ENCODE assay signal across 18 mouse cellular contexts in genomic region chr4:63171969-63172685, GRCm38 (mm10). TPM values are rescaled to one million over a fixed set of nuclear protein-coding genes. Genes with fewer than 3 reads are reported as not detected.
DNase-seq lines count a peak whose midpoint lies in the region; ATAC-seq lines count a peak whose summit lies in the region.
"Had no signal": no experiment of that assay in that cellular context is flagged by ENCODE, and none has a peak within 500 bp of the region (broad histone marks: within the 10 kb centered on the region; RNA-seq: fewer than 3 reads in every experiment).

Gene Kif12 (minus strand): TSS chr4:63172131.

- H3K27me3 ChIP-seq in midbrain, embryonic 11.5 days (ENCODE audit: control insufficient read depth, insufficient read depth, low read length): no peaks in the 10 kb centered on the region
- peaks cover 15% of the 10 kb centered on the region; the same call in 1 of the 2 replicates for H3K27me3 ChIP-seq in midbrain, embryonic 13.5 days
- no peaks in the 10 kb centered on the region for H3K27me3 ChIP-seq in kidney, embryonic 16.5 days (ENCODE audit: insufficient read depth, low read length)
- H3K27me3 ChIP-seq in liver, embryonic 13.5 days: no peaks in the 10 kb centered on the region
- no peaks in the 10 kb centered on the region for H3K27me3 ChIP-seq in midbrain, embryonic 15.5 days (replicated peaks)

- no peak within 1 kb of the TSS for H3K4me3 ChIP-seq in midbrain, embryonic 11.5 days (ENCODE audit: low read depth, low read length)
- no peak within 1 kb of the TSS for H3K4me3 ChIP-seq in midbrain, embryonic 13.5 days (replicated peaks)
- peak within 1 kb of the TSS; percentile 52 for H3K4me3 ChIP-seq in kidney, embryonic 16.5 days (ENCODE audit: low read length)
- peak within 1 kb of the TSS; percentile 34 for H3K4me3 ChIP-seq in liver, embryonic 13.5 days (replicated peaks)
- H3K4me3 ChIP-seq in midbrain, embryonic 15.5 days: no peak within 1 kb of the TSS
- H3K4me3 ChIP-seq: embryonic facial prominence, embryonic 10.5 days; forebrain, embryonic 10.5 days; midbrain, embryonic 10.5 days had no signal

- intact Hi-C loops in heart, postnatal 14 days (cut with DNase I): no loop called here
- intact Hi-C loops in left cerebral cortex, postnatal 4 days (cut with DNase I): no loop called here

- no peak within 1 kb of the TSS for H3K4me2 ChIP-seq in midbrain, embryonic 11.5 days
- no peak within 1 kb of the TSS for H3K4me2 ChIP-seq in midbrain, embryonic 13.5 days (replicated peaks)
- H3K4me2 ChIP-seq in kidney, embryonic 16.5 days (replicated peaks; ENCODE audit: low read depth, low read length): peak within 1 kb of the TSS; percentile 52
- H3K4me2 ChIP-seq in liver, embryonic 13.5 days: peak within 1 kb of the TSS; percentile 49
- no peak within 1 kb of the TSS for H3K4me2 ChIP-seq in midbrain, embryonic 15.5 days

- H3K9me3 ChIP-seq in midbrain, embryonic 11.5 days (ENCODE audit: control insufficient read depth, low read length): no peaks in the 10 kb centered on the region
- H3K9me3 ChIP-seq in midbrain, embryonic 13.5 days: no peaks in the 10 kb centered on the region
- H3K9me3 ChIP-seq in kidney, embryonic 16.5 days (ENCODE audit: low read length): no peaks in the 10 kb centered on the region; the same call in 1 of the 2 replicates
- no peaks in the 10 kb centered on the region for H3K9me3 ChIP-seq in liver, embryonic 13.5 days (replicated peaks)
- no peaks in the 10 kb centered on the region for H3K9me3 ChIP-seq in midbrain, embryonic 15.5 days
- H3K9me3 ChIP-seq: forebrain, embryonic 10.5 days; midbrain, embryonic 10.5 days had no signal

- ATAC-seq in midbrain, embryonic 11.5 days (ENCODE audit: low FRiP score): no peak
- no peak for ATAC-seq in midbrain, embryonic 13.5 days
- ATAC-seq in kidney, embryonic 16.5 days (ENCODE audit: low FRiP score, low TSS enrichment): peak; percentile 97
- ATAC-seq in liver, embryonic 13.5 days (ENCODE audit: low read depth): peak; percentile 80
- no peak for ATAC-seq in midbrain, embryonic 15.5 days (replicated peaks)

- H3K27ac ChIP-seq in midbrain, embryonic 11.5 days (ENCODE audit: low read depth, low read length): no peak within 1 kb of the TSS
- H3K27ac ChIP-seq in midbrain, embryonic 13.5 days: no peak within 1 kb of the TSS
- peak within 1 kb of the TSS; percentile 96 for H3K27ac ChIP-seq in kidney, embryonic 16.5 days (ENCODE audit: low read length)
- H3K27ac ChIP-seq in liver, embryonic 13.5 days: peak within 1 kb of the TSS; percentile 34; the same call in 1 of the 2 replicates
- no peak within 1 kb of the TSS for H3K27ac ChIP-seq in midbrain, embryonic 15.5 days
- H3K27ac ChIP-seq: embryonic facial prominence, embryonic 10.5 days; forebrain, embryonic 10.5 days; midbrain, embryonic 10.5 days had no signal

- H3K4me1 ChIP-seq in midbrain, embryonic 11.5 days (ENCODE audit: control insufficient read depth, insufficient read depth, low read length): no peaks in the 10 kb centered on the region
- H3K4me1 ChIP-seq in midbrain, embryonic 13.5 days (replicated peaks): no peaks in the 10 kb centered on the region
- no peaks in the 10 kb centered on the region; the same call in 1 of the 2 replicates for H3K4me1 ChIP-seq in kidney, embryonic 16.5 days (ENCODE audit: insufficient read depth, low read length)
- 0 out of 2 replicates have a peak, but pooled peaks cover 4% of the 10 kb centered on the region for H3K4me1 ChIP-seq in liver, embryonic 13.5 days (replicated peaks)
- no peaks in the 10 kb centered on the region for H3K4me1 ChIP-seq in midbrain, embryonic 15.5 days
- H3K4me1 ChIP-seq: embryonic facial prominence, embryonic 10.5 days; forebrain, embryonic 10.5 days; midbrain, embryonic 10.5 days had no signal

- H3K36me3 ChIP-seq in midbrain, embryonic 11.5 days (ENCODE audit: control insufficient read depth, insufficient read depth, low read length): no peaks in the 10 kb centered on the region
- no peaks in the 10 kb centered on the region for H3K36me3 ChIP-seq in midbrain, embryonic 13.5 days
- peaks cover 10% of the 10 kb centered on the region for H3K36me3 ChIP-seq in kidney, embryonic 16.5 days (ENCODE audit: insufficient read depth, low read length)
- H3K36me3 ChIP-seq in liver, embryonic 13.5 days: no peaks in the 10 kb centered on the region
- H3K36me3 ChIP-seq in midbrain, embryonic 15.5 days (replicated peaks): no peaks in the 10 kb centered on the region
- H3K36me3 ChIP-seq: embryonic facial prominence, embryonic 10.5 days; forebrain, embryonic 10.5 days; midbrain, embryonic 10.5 days had no signal

- WGBS in midbrain, embryonic 11.5 days: 75% methylated on average over 4 of the region's 4 CpGs
- 77% methylated on average over 4 of the region's 4 CpGs for WGBS in midbrain, embryonic 13.5 days
- WGBS in kidney, embryonic 16.5 days: 45% methylated on average over 4 of the region's 4 CpGs
- WGBS in liver, embryonic 13.5 days (ENCODE audit: insufficient replicate concordance): 42% methylated on average over 4 of the region's 4 CpGs
- 82% methylated on average over 4 of the region's 4 CpGs for WGBS in midbrain, embryonic 15.5 days

- no peak within 1 kb of the TSS for H3K9ac ChIP-seq in midbrain, embryonic 11.5 days (ENCODE audit: low read length)
- H3K9ac ChIP-seq in midbrain, embryonic 13.5 days (replicated peaks): no peak within 1 kb of the TSS
- H3K9ac ChIP-seq in kidney, embryonic 16.5 days (replicated peaks; ENCODE audit: low read length): peak within 1 kb of the TSS; percentile 50
- H3K9ac ChIP-seq in liver, embryonic 13.5 days: peak within 1 kb of the TSS; percentile 41; the same call in 1 of the 2 replicates
- no peak within 1 kb of the TSS for H3K9ac ChIP-seq in midbrain, embryonic 15.5 days

- DNase-seq in midbrain, embryonic 11.5 days (ENCODE audit: low spot score, missing footprints): peak; percentile 75
- DNase-seq in liver, embryonic 13.5 days: no peak
- no peak for DNase-seq in heart, postnatal 14 days
- DNase-seq in cerebellum, postnatal 25 days: no peak
- DNase-seq in left cerebral cortex, postnatal 4 days: no peak
- DNase-seq: B cell, adult 2 months; cerebellum, adult 9-11 months; heart, adult 11 months; lung, postnatal 10 days; spleen, adult 18-20 months; thymus, adult 2 months had no signal

RNA-seq across cellular contexts. Expression of gene Kif12, which starts in this region (rescaled TPM):
- polyA plus RNA-seq in midbrain, embryonic 11.5 days (2014; fragmentation: Nextera tagmentation; extraction: Ambion mirVana): not detected in 2 replicates
- polyA plus RNA-seq in midbrain, embryonic 13.5 days (2015; fragmentation: Nextera tagmentation; extraction: Ambion mirVana): 0.23 TPM in 1 of 2 replicates, not detected in the other
- 147 and 153 TPM in 2 replicates for polyA plus RNA-seq in kidney, embryonic 16.5 days (2015; fragmentation: Nextera tagmentation; extraction: Ambion mirVana)
- 5.1 TPM in 2 replicates for polyA plus RNA-seq in liver, embryonic 13.5 days (2015; fragmentation: Nextera tagmentation; extraction: Ambion mirVana)
- total RNA-seq in heart, postnatal 14 days (2021): not detected
- total RNA-seq in left cerebral cortex, postnatal 4 days (2021): not detected
- 0.06 and 0.14 TPM in 2 replicates for polyA plus RNA-seq in midbrain, embryonic 15.5 days (2015; fragmentation: Nextera tagmentation; extraction: Ambion mirVana)
- polyA plus RNA-seq: embryonic facial prominence, embryonic 10.5 days; forebrain, embryonic 10.5 days; heart, postnatal 0 days; midbrain, embryonic 10.5 days had no signal

Comparison
In these comparisons a context has a peak if more than half of its experiments do, and no peak if none do; other contexts are left out.
1. RNA of gene Kif12 (polyA plus RNA-seq): 147 to 153 TPM in kidney, embryonic 16.5 days; 5.1 TPM in liver, embryonic 13.5 days, 0.06 to 0.14 TPM in midbrain, embryonic 15.5 days, not detected in midbrain, embryonic 11.5 days and 0.23 TPM in midbrain, embryonic 13.5 days; every median in the first group is over 10 times any median in the second.
2. Peak in DNase-seq in midbrain, embryonic 11.5 days; RNA of the gene not detected or under 1 TPM.
3. ATAC-seq: peak in kidney, embryonic 16.5 days (single experiment) and liver, embryonic 13.5 days (single experiment); none in midbrain, embryonic 11.5 days (single experiment), midbrain, embryonic 13.5 days (single experiment) and midbrain, embryonic 15.5 days (single experiment).
4. H3K27ac ChIP-seq: peak in kidney, embryonic 16.5 days (single experiment) and liver, embryonic 13.5 days (single experiment); none in midbrain, embryonic 11.5 days (single experiment), midbrain, embryonic 13.5 days (single experiment) and midbrain, embryonic 15.5 days (single experiment).
5. H3K4me2 ChIP-seq: peak in kidney, embryonic 16.5 days (single experiment) and liver, embryonic 13.5 days (single experiment); none in midbrain, embryonic 11.5 days (single experiment), midbrain, embryonic 13.5 days (single experiment) and midbrain, embryonic 15.5 days (single experiment).
6. H3K4me3 ChIP-seq: peak in kidney, embryonic 16.5 days (single experiment) and liver, embryonic 13.5 days (single experiment); none in midbrain, embryonic 11.5 days (single experiment), midbrain, embryonic 13.5 days (single experiment) and midbrain, embryonic 15.5 days (single experiment).
7. H3K9ac ChIP-seq: peak in kidney, embryonic 16.5 days (single experiment) and liver, embryonic 13.5 days (single experiment); none in midbrain, embryonic 11.5 days (single experiment), midbrain, embryonic 13.5 days (single experiment) and midbrain, embryonic 15.5 days (single experiment).